In genomic region chr5:117111774-117112112, GRCm38 (mm10) we compare ENCODE assay signal across 16 mouse cellular contexts. TPM values are rescaled to one million over a fixed set of nuclear protein-coding genes. Genes with fewer than 3 reads are reported as not detected.
A peak's percentile ranks its signal among the peaks of the same experiment; 100 is the strongest.
DNase-seq lines count a peak whose midpoint lies in the region; TF ChIP-seq lines count a peak whose summit lies in the region.
"Had no signal": no experiment of that assay in that cellular context is flagged by ENCODE, and none has a peak within 500 bp of the region (broad histone marks: within the 10 kb centered on the region; RNA-seq: fewer than 3 reads in every experiment).

No protein-coding gene starts in this region.

- DNase-seq in CD4-positive helper T cell, adult 2 months (ENCODE audit: low read depth, low spot score), result peak; percentile 36
- DNase-seq in ES-E14 (ENCODE audit: low read depth, low spot score), result no peak
- DNase-seq in thymus, postnatal 0 days (ENCODE audit: low spot score), result peak; percentile 59
- peak; percentile 34 for DNase-seq in thymus, postnatal 4 days
- DNase-seq in cerebellum, adult 11 months, result no peak
- no peak for DNase-seq in embryonic facial prominence, embryonic 10.5 days (ENCODE audit: low spot score)
- DNase-seq: adrenal gland, postnatal 14 days; cerebellum, adult 2 months; embryo, embryonic 11 days; gastrocnemius, postnatal 10 days; heart, adult 18-20 months; heart, postnatal 14 days had no signal

- no peaks in the 10 kb centered on the region for H3K27me3 ChIP-seq in embryonic facial prominence, embryonic 10.5 days (replicated peaks; ENCODE audit: low read depth, poor library complexity, severe bottlenecking)
- H3K27me3 ChIP-seq: embryonic facial prominence, embryonic 12.5 days; hindbrain, embryonic 13.5 days had no signal

- H3K9ac ChIP-seq in ES-E14 (ENCODE audit: insufficient read depth, low read depth, low read length, poor library complexity, severe bottlenecking), result 0 out of 2 replicates have a peak overlapping the region, but pooled peaks have one; percentile 7
- H3K9ac ChIP-seq: embryonic facial prominence, embryonic 12.5 days; hindbrain, embryonic 13.5 days had no signal

- H3K9me3 ChIP-seq in ES-E14 (ENCODE audit: control insufficient read depth, insufficient read depth, low read depth, low read length), result no peaks in the 10 kb centered on the region
- no peaks in the 10 kb centered on the region for H3K9me3 ChIP-seq in embryonic facial prominence, embryonic 10.5 days
- H3K9me3 ChIP-seq: embryonic facial prominence, embryonic 12.5 days; heart, embryonic 10.5 days; hindbrain, embryonic 13.5 days had no signal

- 97% methylated on average over 7 of the region's 7 CpGs for WGBS in embryonic facial prominence, embryonic 10.5 days

- no peak overlapping the region for H3K27ac ChIP-seq in ES-E14 (ENCODE audit: insufficient read depth, low read depth, low read length, poor library complexity, severe bottlenecking)
- no peak overlapping the region for H3K27ac ChIP-seq in embryonic facial prominence, embryonic 10.5 days (replicated peaks)
- H3K27ac ChIP-seq: embryonic facial prominence, embryonic 12.5 days; heart, embryonic 10.5 days; hindbrain, embryonic 13.5 days; hindbrain, postnatal 0 days had no signal

- no peak overlapping the region for H3K4me3 ChIP-seq in ES-E14 (ENCODE audit: insufficient read depth in 1 of 2, low read depth in 1 of 2, low read length in 2 of 2, poor library complexity in 1 of 2, severe bottlenecking in 1 of 2)
- H3K4me3 ChIP-seq in embryonic facial prominence, embryonic 10.5 days, result no peak overlapping the region
- H3K4me3 ChIP-seq: embryonic facial prominence, embryonic 12.5 days; heart, embryonic 10.5 days; hindbrain, embryonic 13.5 days had no signal

- in situ Hi-C loops in ES-E14 (cut with MboI; ENCODE audit: low sequenced_read_pairs in 2 of 2, unreplicated experiment in 2 of 2), result no loop called here

- peaks cover 5 to 10% of the 10 kb centered on the region in 2 experiments; a peak in 3 of 4 replicates for H3K4me1 ChIP-seq in ES-E14 (ENCODE audit: control insufficient read depth in 2 of 2, insufficient read depth in 2 of 2, low read length in 2 of 2, poor library complexity in 1 of 2)
- peaks cover 15% of the 10 kb centered on the region for H3K4me1 ChIP-seq in embryonic facial prominence, embryonic 10.5 days

- peaks cover 32% of the 10 kb centered on the region for H3K36me3 ChIP-seq in ES-E14 (ENCODE audit: control insufficient read depth, insufficient read depth, low read length, poor library complexity, severe bottlenecking)
- peaks cover 72% of the 10 kb centered on the region for H3K36me3 ChIP-seq in embryonic facial prominence, embryonic 10.5 days (replicated peaks)

TF ChIP-seq in ES-E14, 5 proteins besides CTCF, POLR2A, EP300 and RAD21:
- TF ChIP-seq MAFK (IDR thresholded peaks at IDR 0.05; ENCODE audit: insufficient read depth, low read depth, low read length) (no peak), ZNF384 (IDR thresholded peaks at IDR 0.05; ENCODE audit: low read depth, low read length) (no peak), ZC3H11A (IDR thresholded peaks at IDR 0.05; ENCODE audit: borderline replicate concordance, low read depth, low read length) (no peak), HCFC1 (IDR thresholded peaks at IDR 0.05; ENCODE audit: borderline replicate concordance, insufficient read depth, low read length) (no peak), CHD2 (IDR thresholded peaks at IDR 0.05; ENCODE audit: low read depth, low read length) (no peak)

RNA-seq across cellular contexts. Expression of gene Suds3, which starts 4.2 kb away (rescaled TPM):
- 58.7 and 61.6 TPM in 2 replicates for total RNA-seq in ES-E14 (2012; rRNA removed)
- polyA plus RNA-seq in thymus, postnatal 0 days (2015; fragmentation: Nextera tagmentation; extraction: Ambion mirVana), result 66.0 and 69.1 TPM in 2 replicates
- polyA plus RNA-seq in embryonic facial prominence, embryonic 10.5 days (2016; fragmentation: Nextera tagmentation; extraction: Ambion mirVana), result 74.6 and 76.4 TPM in 2 replicates

RNA-seq across cellular contexts. Expression of gene Taok3, which starts 8.2 kb away (rescaled TPM):
- 6.9 and 10.0 TPM in 2 replicates for total RNA-seq in ES-E14 (2012; rRNA removed)
- polyA plus RNA-seq in thymus, postnatal 0 days (2015; fragmentation: Nextera tagmentation; extraction: Ambion mirVana), result 68.1 and 71.1 TPM in 2 replicates
- polyA plus RNA-seq in embryonic facial prominence, embryonic 10.5 days (2016; fragmentation: Nextera tagmentation; extraction: Ambion mirVana), result 8.1 TPM in 2 replicates

Comparison
In these comparisons a context has a peak if more than half of its experiments do, and no peak if none do; other contexts are left out.
1. DNase-seq: peak in CD4-positive helper T cell, adult 2 months (single experiment), thymus, postnatal 0 days (single experiment) and thymus, postnatal 4 days (single experiment); none in ES-E14 (single experiment), cerebellum, adult 11 months (single experiment) and embryonic facial prominence, embryonic 10.5 days (single experiment).